In genomic region chr10:39432648-39433568, GRCm38 (mm10) we compare ENCODE assay signal across 16 mouse cellular contexts.
A peak's percentile ranks its signal among the peaks of the same experiment; 100 is the strongest.
DNase-seq lines count a peak whose midpoint lies in the region; ATAC-seq lines count a peak whose summit lies in the region.
"Had no signal": no experiment of that assay in that cellular context is flagged by ENCODE, and none has a peak within 500 bp of the region (broad histone marks: within the 10 kb centered on the region; RNA-seq: fewer than 3 reads in every experiment).

No protein-coding gene starts in this region.

- H3K9ac ChIP-seq in hindbrain, embryonic 16.5 days (ENCODE audit: low read depth, low read length): no peak overlapping the region
- H3K9ac ChIP-seq in hindbrain, embryonic 13.5 days: no peak overlapping the region
- H3K9ac ChIP-seq in intestine, embryonic 16.5 days (ENCODE audit: low read depth, low read length): 0 out of 2 replicates have a peak overlapping the region, but pooled peaks have one; percentile 4
- H3K9ac ChIP-seq in liver, embryonic 16.5 days (ENCODE audit: low read depth, low read length): no peak overlapping the region
- H3K9ac ChIP-seq: limb, embryonic 15.5 days; neural tube, embryonic 15.5 days had no signal

- H3K4me3 ChIP-seq in hindbrain, embryonic 16.5 days (ENCODE audit: low read length): no peak overlapping the region
- H3K4me3 ChIP-seq in hindbrain, embryonic 13.5 days: no peak overlapping the region
- no peak overlapping the region for H3K4me3 ChIP-seq in intestine, embryonic 16.5 days (ENCODE audit: low read length)
- H3K4me3 ChIP-seq in liver, embryonic 16.5 days (ENCODE audit: low read depth, low read length): no peak overlapping the region
- H3K4me3 ChIP-seq: embryonic facial prominence, embryonic 10.5 days; limb, embryonic 15.5 days; neural tube, embryonic 15.5 days had no signal

- 0 out of 2 replicates have a peak, but pooled peaks have one; percentile 9 for ATAC-seq in hindbrain, embryonic 16.5 days
- no peak for ATAC-seq in hindbrain, embryonic 13.5 days (ENCODE audit: low FRiP score)
- ATAC-seq in intestine, embryonic 16.5 days: peak; percentile 94
- ATAC-seq in liver, embryonic 16.5 days (ENCODE audit: low read depth): peak; percentile 97

- DNase-seq in kidney, postnatal 25 days: peak; percentile 27 to 66
- DNase-seq in left cerebral cortex, postnatal 25 days (ENCODE audit: low spot score in 2 of 2): no peak
- no peak for DNase-seq in layer of hippocampus, postnatal 36 days
- DNase-seq in spleen, postnatal 14 days (ENCODE audit: low spot score in 2 of 2): no peak
- DNase-seq: adrenal gland, postnatal 10 days; heart, adult 18-20 months; lung, postnatal 4 days; retina, postnatal 1 day had no signal

- H3K4me2 ChIP-seq in hindbrain, embryonic 16.5 days (ENCODE audit: low read length): no peak overlapping the region
- no peak overlapping the region for H3K4me2 ChIP-seq in hindbrain, embryonic 13.5 days
- H3K4me2 ChIP-seq in intestine, embryonic 16.5 days (ENCODE audit: low read depth, low read length): peak overlapping the region; percentile 14; the same call in 1 of the 2 replicates
- H3K4me2 ChIP-seq in liver, embryonic 16.5 days (ENCODE audit: low read depth, low read length): no peak overlapping the region
- H3K4me2 ChIP-seq: limb, embryonic 15.5 days; neural tube, embryonic 15.5 days had no signal

- no peak overlapping the region for H3K27ac ChIP-seq in hindbrain, embryonic 16.5 days (ENCODE audit: low read depth, low read length)
- H3K27ac ChIP-seq in hindbrain, embryonic 13.5 days: no peak overlapping the region
- H3K27ac ChIP-seq in intestine, embryonic 16.5 days (ENCODE audit: low read length): peak overlapping the region; percentile 83
- peak overlapping the region; percentile 60 for H3K27ac ChIP-seq in liver, embryonic 16.5 days (ENCODE audit: low read length)
- H3K27ac ChIP-seq: embryonic facial prominence, embryonic 10.5 days; limb, embryonic 15.5 days; neural tube, embryonic 15.5 days had no signal

- no peaks in the 10 kb centered on the region for H3K27me3 ChIP-seq in hindbrain, embryonic 16.5 days (replicated peaks; ENCODE audit: control insufficient read depth, insufficient read depth, low read length)
- no peaks in the 10 kb centered on the region for H3K27me3 ChIP-seq in hindbrain, embryonic 13.5 days
- H3K27me3 ChIP-seq in intestine, embryonic 16.5 days (replicated peaks; ENCODE audit: control insufficient read depth, insufficient read depth, low read length): no peaks in the 10 kb centered on the region
- no peaks in the 10 kb centered on the region for H3K27me3 ChIP-seq in liver, embryonic 16.5 days (ENCODE audit: control insufficient read depth, insufficient read depth, low read depth, low read length)
- H3K27me3 ChIP-seq: limb, embryonic 15.5 days; neural tube, embryonic 15.5 days had no signal

- no peaks in the 10 kb centered on the region for H3K9me3 ChIP-seq in hindbrain, embryonic 16.5 days (ENCODE audit: control insufficient read depth, low read length)
- no peaks in the 10 kb centered on the region for H3K9me3 ChIP-seq in hindbrain, embryonic 13.5 days
- no peaks in the 10 kb centered on the region for H3K9me3 ChIP-seq in intestine, embryonic 16.5 days (ENCODE audit: control insufficient read depth, low read length)
- H3K9me3 ChIP-seq in liver, embryonic 16.5 days (replicated peaks; ENCODE audit: control insufficient read depth, low read length): no peaks in the 10 kb centered on the region
- H3K9me3 ChIP-seq: embryonic facial prominence, embryonic 10.5 days; G1E; limb, embryonic 15.5 days; neural tube, embryonic 15.5 days had no signal

- 74% methylated on average over 14 of the region's 14 CpGs for WGBS in hindbrain, embryonic 16.5 days
- WGBS in hindbrain, embryonic 13.5 days: 77% methylated on average over 14 of the region's 14 CpGs
- 56% methylated on average over 14 of the region's 14 CpGs for WGBS in intestine, embryonic 16.5 days
- WGBS in liver, embryonic 16.5 days (ENCODE audit: insufficient replicate concordance): 59% methylated on average over 14 of the region's 14 CpGs

- H3K4me1 ChIP-seq in hindbrain, embryonic 16.5 days (ENCODE audit: control insufficient read depth, insufficient read depth, low read depth, low read length): peaks cover 14% of the 10 kb centered on the region
- peaks cover 71% of the 10 kb centered on the region for H3K4me1 ChIP-seq in hindbrain, embryonic 13.5 days (replicated peaks)
- peaks cover 23% of the 10 kb centered on the region for H3K4me1 ChIP-seq in intestine, embryonic 16.5 days (ENCODE audit: control insufficient read depth, insufficient read depth, low read length)
- H3K4me1 ChIP-seq in liver, embryonic 16.5 days (ENCODE audit: control insufficient read depth, low read depth, low read length): peaks cover 2% of the 10 kb centered on the region

- H3K36me3 ChIP-seq in hindbrain, embryonic 16.5 days (ENCODE audit: control insufficient read depth, insufficient read depth, low read length): no peaks in the 10 kb centered on the region
- no peaks in the 10 kb centered on the region for H3K36me3 ChIP-seq in hindbrain, embryonic 13.5 days
- no peaks in the 10 kb centered on the region for H3K36me3 ChIP-seq in intestine, embryonic 16.5 days (ENCODE audit: control insufficient read depth, insufficient read depth, low read length)
- H3K36me3 ChIP-seq in liver, embryonic 16.5 days (ENCODE audit: control insufficient read depth, insufficient read depth): no peaks in the 10 kb centered on the region
- H3K36me3 ChIP-seq: limb, embryonic 15.5 days; neural tube, embryonic 15.5 days had no signal

- intact Hi-C loops in left cerebral cortex, postnatal 25 days (cut with DNase I): no loop called here

Comparison
In these comparisons a context has a peak if more than half of its experiments do, and no peak if none do; other contexts are left out.
1. H3K27ac ChIP-seq: peak in intestine, embryonic 16.5 days (single experiment) and liver, embryonic 16.5 days (single experiment); none in hindbrain, embryonic 16.5 days (single experiment) and hindbrain, embryonic 13.5 days (single experiment).
2. DNase-seq: peak in kidney, postnatal 25 days (2 of 2); none in left cerebral cortex, postnatal 25 days (0 of 2), layer of hippocampus, postnatal 36 days (0 of 2) and spleen, postnatal 14 days (0 of 2).